Comparison of ENCODE assay signal across 16 mouse cellular contexts in genomic region chrX:140534306-140534705, GRCm38 (mm10).
"Had no signal": no experiment of that assay in that cellular context is flagged by ENCODE, and none has a peak within 500 bp of the region (broad histone marks: within the 10 kb centered on the region; RNA-seq: fewer than 3 reads in every experiment).

No protein-coding gene starts in this region.

- H3K27me3 ChIP-seq: megakaryocyte, embryonic 14.5 days had no signal

- H3K36me3 ChIP-seq: liver, embryonic 15.5 days; lung, embryonic 15.5 days; midbrain, embryonic 13.5 days; midbrain, embryonic 15.5 days; neural tube, embryonic 12.5 days had no signal

- H3K4me2 ChIP-seq: liver, embryonic 15.5 days; lung, embryonic 15.5 days; midbrain, embryonic 11.5 days; midbrain, embryonic 13.5 days; midbrain, embryonic 15.5 days; neural tube, embryonic 12.5 days had no signal

- DNase-seq: liver, postnatal 0 days; lung, adult 2 months; lung, postnatal 14 days; lung, postnatal 36 days; right cerebral cortex, postnatal 14 days; thymus, adult 18-20 months; thymus, postnatal 14 days; thymus, postnatal 36 days had no signal

- H3K27ac ChIP-seq: liver, embryonic 15.5 days; lung, embryonic 15.5 days; midbrain, embryonic 13.5 days; midbrain, embryonic 15.5 days; neural tube, embryonic 12.5 days had no signal

- H3K9ac ChIP-seq: liver, embryonic 15.5 days; liver, postnatal 0 days; lung, embryonic 15.5 days; midbrain, embryonic 13.5 days; midbrain, embryonic 15.5 days; neural tube, embryonic 12.5 days had no signal

- H3K4me3 ChIP-seq: liver, embryonic 15.5 days; lung, embryonic 15.5 days; megakaryocyte, embryonic 14.5 days; midbrain, embryonic 13.5 days; midbrain, embryonic 15.5 days; neural tube, embryonic 12.5 days had no signal

- H3K9me3 ChIP-seq: liver, embryonic 15.5 days; lung, embryonic 15.5 days; megakaryocyte, embryonic 14.5 days; midbrain, embryonic 13.5 days; midbrain, embryonic 15.5 days; neural tube, embryonic 12.5 days had no signal

- H3K4me1 ChIP-seq: lung, embryonic 15.5 days; midbrain, embryonic 13.5 days; midbrain, embryonic 15.5 days; neural tube, embryonic 12.5 days had no signal

- ATAC-seq: liver, postnatal 0 days; lung, postnatal 0 days; midbrain, embryonic 13.5 days; midbrain, embryonic 15.5 days had no signal
